Mouse (Mus musculus) gastrocnemius, adult 8-10 months (tissue): Measurements from ENCODE around the gene Ptpro. TPM values are rescaled to one million over a fixed set of nuclear protein-coding genes. Genes with fewer than 3 reads are reported as not detected.

ENCODE experiments used
- DNase-seq, 2 experiments: peaks; one replicate each; pipeline ENCODE4 v3.0.0; 2022; ENCODE audit warnings: low spot score in 2 of 2
- total RNA-seq, 4 experiments: library from RNA; stranded (reverse); gene quantifications; 2 replicates each; pipeline ENCODE4 v1.2.4; 2022

Gene Ptpro
- total RNA-seq: under 1 TPM; 0.29 to 0.86 (median 0.47) TPM

DNA sequence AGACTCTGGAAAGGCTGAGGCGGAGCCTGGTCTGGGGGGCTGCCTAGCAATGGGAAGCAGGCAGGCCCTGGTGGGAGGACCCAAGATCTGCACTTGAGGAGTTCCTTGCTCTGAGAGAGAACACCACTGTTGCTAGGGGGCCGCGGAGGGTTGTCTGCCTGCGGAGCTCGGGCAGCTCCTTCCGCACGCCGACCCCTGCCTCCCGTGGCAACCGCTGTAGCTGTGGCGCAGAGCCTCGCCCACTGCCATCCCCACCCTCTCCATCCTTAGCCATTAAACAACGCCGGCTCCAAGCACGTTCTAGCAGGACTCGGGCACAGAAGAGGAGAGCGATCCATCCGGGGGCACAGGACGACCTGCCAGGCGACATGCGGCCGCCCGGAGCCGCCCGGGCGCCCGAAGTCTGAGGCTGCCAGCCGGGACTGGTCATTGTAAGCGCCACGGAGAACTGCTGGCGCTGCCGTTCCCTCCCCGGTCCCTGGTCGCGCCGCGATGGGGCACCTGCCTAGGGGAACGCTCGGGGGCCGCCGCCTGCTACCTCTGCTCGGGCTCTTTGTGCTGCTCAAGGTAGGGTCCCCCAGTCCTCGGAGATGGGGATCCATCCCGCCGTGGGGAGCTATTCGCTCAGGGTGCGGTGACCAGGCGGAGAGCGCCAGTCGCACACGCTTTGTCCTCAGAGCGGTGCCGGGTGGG, at the start of gene Ptpro:
TSS of gene Ptpro (plus strand) at position 126 of the 693 bp plus-strand sequence.
- DNase-seq: no peak

DNA sequence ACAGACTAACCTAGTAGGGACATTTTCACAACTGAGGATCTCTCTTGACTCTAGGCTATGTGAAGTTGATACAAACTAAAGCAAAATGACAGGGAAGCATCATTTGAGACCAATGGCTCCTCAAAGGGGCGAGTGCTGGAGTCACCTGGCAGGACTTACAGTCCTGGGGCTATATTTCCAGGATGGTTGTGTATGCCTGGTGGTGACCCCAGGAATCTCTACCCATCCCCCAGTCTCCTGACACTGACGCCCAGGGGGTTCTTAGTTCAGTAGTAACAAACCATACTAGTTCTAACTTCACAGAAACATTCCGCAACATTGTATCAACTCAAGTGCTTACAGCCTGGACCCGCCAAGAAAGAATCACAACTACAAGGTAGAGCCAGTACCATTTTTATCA, 49.5 kb upstream of the Ptpro start:
- no peak for DNase-seq

DNA sequence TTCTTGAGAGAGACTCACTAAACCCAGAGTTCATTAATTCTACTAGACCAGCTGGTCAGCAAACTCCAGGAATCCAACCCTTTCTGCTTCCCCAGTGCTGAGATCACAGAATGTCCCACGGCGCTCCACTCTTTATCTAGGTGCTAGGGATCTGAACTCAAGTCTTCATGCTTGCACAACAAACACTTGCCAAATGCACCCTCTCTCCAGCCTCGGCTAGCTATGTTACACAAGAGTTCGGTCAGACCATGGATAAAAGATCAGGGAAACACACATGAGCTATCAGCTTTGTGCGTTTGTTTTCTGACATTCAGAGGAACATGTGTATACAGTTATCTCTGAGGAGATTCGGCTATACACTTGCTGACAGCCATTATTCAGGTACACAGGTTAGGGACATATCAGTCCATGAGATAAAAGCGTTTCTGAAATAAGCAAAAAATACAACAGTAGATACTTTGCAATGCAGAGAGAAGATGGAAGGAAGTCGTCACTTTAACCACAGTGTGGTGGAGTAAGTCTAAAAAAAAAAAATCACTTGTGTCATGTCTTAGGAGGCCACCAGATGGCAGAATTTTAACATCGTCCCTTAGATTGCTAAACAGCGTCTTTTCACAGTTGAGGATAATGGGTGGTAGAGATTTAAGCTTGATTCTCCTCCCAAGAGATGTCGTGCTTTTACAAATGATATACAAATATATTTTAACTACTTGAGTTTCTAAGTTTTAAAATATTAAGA, 46.3 kb upstream of the Ptpro start:
- DNase-seq: no peak

DNA sequence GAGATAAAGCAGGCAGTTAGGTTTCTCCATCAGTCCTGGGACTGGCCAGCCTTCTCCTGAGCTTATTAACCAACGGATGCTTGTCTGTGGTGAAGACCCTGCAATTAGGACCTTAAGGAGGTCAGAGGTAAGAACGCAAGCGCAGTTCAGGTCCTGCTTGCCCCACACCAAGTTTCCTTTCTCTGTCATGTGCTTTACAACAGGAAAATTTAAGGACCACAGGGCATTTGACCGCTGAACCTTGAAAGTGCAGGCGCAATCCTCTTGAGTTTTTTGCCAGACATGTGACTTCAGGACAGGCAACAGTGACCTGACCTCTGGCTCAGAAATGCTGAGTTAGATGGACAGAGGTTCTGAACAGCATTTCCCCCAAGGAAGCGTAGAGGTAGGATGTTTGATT, 45.0 kb upstream of the Ptpro start:
- no peak for DNase-seq

DNA sequence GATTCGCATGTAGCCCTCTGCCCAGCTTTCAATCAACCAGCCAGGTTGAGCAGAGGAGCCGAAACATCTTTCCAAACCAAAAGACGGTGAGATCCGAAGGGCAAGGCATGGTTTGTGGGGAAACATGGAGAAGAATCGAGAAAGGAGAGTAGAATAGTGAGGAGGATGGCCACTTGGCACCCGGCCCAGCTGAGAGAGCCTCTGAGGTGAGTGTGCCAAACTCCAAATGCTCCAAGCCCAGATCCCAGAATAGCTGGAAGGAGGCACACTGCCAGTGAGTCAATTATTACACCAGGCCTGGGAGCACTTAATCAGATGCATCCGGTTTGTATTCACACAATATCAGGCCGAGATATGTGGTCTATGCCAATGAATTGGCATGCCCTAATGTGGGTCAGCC, 42.1 kb upstream of the Ptpro start:
- DNase-seq: peak in 1 of 2 experiments; percentile 5

GRCm38 (mm10) chr6:137210991-137211390, 41.1 kb upstream of the Ptpro start:
- DNase-seq: no peak

DNA sequence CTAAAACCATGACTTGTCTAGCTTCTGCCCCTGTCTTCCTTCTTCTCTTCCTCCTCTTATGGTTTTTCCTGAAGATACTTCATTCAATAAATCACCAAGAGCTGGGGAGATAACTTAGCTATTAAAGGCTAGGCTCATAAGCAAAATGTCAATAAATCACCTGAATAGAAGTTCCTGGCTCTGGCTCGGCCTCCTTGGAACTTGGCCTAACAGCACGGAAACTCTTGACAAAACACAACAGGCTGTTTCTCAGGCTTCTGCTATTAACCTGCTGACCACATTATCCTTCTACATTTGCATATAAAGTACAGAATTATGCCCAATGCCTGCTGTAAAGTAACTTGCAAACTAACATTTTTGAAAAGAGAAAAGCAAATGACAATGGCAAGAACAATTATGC, 40.7 kb upstream of the Ptpro start:
- no peak for DNase-seq

DNA sequence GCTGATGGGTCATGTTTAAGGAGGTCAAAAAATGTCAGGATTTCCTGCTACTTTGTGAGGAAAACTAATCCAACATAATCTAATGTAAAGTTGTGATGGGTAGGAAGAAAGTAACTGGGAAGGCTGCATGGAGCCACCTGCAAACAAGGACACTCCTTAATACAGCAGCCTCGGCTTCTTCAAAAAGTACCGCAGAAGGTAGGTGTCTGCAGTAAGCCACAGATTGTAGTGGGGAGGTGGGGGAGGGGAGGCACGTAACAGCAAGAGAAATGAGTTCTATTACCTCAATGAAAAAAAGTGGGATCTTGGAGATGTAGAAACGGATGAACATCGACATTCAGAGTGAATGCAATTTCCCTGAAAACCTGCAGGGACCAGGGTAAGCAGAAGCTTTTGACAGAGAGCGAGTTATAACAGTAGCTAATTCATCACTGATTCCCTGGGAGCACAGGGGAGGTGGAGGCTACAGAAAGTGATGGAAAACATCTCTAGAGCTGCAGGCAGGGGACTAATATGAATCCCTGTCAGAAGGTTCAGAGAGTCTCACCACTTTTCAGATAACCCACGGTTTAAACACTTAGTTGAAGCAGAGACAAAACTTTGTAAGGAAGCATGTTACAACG, 34.2 kb upstream of the Ptpro start:
- DNase-seq: no peak

- DNase-seq: no peak
These were observed 746 bp downstream of the Ptpro start for GRCm38 (mm10) chr6:137252887-137253242.

- no peak for DNase-seq
These were observed 1.3 kb downstream of the Ptpro start for GRCm38 (mm10) chr6:137253415-137253814.

DNA sequence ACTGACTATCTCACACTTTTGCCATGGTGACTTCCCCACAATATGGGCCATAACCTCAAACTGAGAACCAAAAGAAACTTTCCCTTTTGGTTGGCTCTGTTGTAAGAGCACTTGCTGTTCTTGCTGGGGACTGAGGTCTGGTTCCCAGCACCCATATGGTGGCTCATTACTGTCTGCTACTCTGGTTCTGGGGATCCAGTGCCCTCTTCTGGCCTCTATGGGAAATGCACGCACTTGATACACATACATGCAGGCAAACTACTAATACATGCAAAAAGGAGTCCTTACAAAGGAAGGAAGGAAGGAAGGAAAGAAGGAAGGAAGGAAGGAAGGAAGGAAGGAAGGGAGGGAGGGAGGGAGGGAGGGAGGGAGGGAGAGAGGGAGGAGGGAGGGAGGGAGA, 8.9 kb downstream of the Ptpro start:
- DNase-seq: no peak

- DNase-seq: no peak
These were observed 10.0 kb downstream of the Ptpro start for GRCm38 (mm10) chr6:137262087-137262486.

- no peak for DNase-seq
These were observed 15.9 kb downstream of the Ptpro start for GRCm38 (mm10) chr6:137268019-137268418.

DNA sequence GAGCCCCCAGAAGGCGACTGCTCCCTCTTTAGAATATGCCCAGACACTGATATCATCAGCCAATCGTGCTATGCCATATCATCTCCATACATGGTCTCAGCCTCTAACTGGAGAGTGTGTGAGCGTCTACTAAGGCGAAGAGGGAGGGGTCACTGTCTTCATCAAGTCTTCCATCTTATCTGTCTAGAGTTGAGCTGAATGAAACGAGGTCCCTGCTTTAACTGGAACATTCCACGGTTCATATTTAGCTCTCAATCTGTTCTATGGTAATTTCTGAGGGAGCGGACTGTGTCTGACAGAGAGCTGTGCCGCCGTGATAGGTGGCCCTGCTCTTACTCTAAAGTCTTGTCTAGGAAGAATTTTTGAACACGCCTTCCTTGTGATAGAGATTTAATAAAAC, 16.5 kb downstream of the Ptpro start:
- no peak for DNase-seq

DNA sequence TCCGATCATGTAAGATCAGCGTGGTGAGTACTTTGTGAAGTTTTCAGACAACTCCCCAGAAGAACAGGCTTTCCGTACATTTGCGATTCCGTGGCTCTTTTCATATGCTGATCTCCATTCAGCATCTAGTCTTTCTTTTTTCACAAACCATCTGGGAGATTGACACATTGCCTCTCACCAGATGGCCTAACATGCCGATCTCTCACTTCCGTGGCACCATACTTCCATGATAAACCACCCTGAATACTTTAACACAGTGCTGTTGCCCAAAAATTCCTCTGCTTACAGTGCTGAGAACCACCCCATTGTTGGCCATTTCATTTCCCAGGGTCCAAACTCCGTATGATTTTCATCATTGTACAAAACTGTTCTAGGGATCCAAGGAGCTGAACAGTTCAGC, 20.4 kb downstream of the Ptpro start:
- DNase-seq: no peak

DNA sequence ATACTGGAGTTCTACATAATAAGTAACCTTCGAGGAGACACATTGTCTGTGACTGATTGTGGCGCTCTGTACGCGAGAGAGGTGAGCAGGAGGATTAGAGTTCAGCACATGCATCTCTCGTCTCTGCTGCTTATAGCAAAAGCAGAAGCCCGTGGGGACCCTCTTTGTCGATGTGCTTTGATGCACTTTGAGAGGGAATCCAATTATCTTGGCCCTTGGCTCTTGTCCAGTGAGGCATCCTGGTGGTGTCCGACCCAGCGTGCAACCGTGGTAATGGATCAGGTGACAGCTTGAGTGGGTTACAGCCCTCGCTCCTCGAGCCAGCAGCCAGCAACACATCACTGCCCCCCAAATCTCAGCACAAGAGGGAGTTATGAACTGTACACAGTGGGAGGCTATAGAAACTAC, 25.5 kb downstream of the Ptpro start:
- no peak for DNase-seq

GRCm38 (mm10) chr6:137279576-137279975, 27.5 kb downstream of the Ptpro start:
- no peak for DNase-seq

DNA sequence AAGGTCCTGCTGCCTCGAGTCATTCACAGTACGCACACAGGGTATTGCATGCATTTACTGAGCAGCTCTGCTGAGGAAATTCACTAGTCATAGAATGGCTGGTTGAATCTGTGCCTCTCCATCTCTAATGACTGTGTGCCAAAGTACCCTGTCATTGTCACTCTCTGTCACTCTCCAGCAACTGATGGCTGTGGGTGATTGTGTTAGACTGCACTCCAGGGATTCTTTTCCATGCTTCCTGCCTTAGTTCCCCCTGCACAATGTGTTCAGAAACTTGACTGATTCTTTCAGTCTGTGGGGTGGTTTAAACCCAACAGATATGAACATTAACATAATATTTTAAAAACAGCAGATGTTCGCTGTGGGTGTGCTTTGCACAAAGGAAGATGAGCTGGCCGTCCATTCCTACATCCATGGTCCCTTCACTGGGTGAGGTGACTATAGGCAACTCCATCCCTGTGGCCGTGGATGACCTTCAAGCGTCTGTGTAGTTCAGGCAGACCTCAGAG, 29.5 kb downstream of the Ptpro start:
- DNase-seq: no peak

DNA sequence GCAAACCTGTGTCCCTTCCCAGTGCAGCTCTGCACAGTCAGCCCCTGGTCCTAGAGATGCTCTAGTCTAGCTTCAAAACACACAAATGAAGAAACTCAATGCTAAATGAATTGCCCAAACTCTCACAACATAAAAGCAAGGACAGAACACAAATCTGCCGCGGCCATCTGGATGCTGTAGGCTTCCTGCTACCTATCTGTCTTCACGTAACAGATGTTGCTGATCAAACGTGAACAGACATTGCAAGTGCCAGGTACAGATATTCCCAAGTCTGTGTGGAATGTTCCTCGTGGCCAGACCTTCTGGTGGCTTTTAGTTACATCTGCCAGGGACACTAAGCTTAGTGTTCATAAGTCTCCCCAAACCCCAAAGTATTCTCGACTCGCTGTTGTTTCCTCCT, 29.9 kb downstream of the Ptpro start:
- no peak for DNase-seq

- DNase-seq: no peak
These were observed 34.3 kb downstream of the Ptpro start for GRCm38 (mm10) chr6:137286376-137286775.

DNA sequence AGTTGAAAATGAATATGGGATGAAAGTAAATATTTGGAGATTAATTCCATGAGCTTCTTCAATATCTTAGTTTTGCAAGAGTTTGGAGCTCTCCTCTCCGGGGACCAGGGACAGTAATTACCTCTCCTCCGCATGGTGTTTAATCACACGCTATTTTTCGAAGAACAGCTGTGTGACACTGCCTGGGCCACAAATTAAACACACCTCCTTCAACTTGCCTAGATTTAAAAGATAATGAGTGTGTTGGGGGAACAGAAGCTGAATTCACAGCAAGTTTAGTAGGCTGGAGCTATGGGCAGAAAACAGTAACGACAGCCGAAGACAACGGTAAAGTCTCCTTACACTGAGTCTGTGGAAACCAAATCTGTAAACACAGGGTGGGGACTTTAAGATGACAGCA, 35.7 kb downstream of the Ptpro start:
- DNase-seq: no peak

DNA sequence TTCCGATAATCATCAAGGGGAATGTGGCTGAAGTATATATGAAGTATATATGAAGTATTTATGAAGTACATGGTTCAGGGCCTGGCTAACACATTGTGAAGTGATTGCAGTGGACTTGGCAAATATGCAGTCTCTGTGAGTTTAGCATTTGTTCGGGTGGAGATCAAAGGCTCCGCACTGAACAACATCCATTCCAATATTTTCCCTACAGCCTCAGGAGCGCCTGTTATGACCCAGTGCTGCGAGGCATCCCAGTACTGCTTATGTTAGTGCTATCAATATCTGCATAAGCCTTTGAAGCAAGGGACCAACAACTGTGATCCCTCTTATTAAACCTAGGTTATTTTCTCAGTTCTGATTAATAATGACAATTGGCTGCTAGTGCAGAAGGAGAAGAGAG, 36.1 kb downstream of the Ptpro start:
- DNase-seq: no peak

DNA sequence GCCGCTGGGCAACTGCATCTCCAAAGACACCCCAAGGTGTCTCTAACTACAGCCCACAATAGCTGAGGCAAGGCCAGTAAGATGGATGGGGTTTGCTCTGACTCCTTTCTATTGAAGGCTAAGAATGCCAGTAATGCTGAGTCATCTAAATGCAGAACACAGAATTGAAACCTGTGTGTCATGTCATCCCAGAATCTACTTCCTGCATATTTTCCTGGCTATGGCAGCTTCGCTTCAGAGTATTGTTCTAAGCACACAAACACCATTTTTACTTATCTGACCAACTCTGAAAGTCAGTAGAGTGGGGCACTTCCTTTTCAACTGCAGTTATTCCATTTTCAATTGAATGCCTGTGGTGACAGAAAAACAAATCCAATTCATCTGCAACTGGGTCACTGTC, 40.3 kb downstream of the Ptpro start:
- no peak for DNase-seq
